Mouse (Mus musculus) forebrain, embryonic 10.5 days (tissue): ENCODE data around the gene Sox5. TPM values are rescaled to one million over a fixed set of nuclear protein-coding genes. Genes with fewer than 3 reads are reported as not detected.

Source experiments
- DNase-seq: peaks from one replicate; pipeline ENCODE4 v3.0.0-alpha.2; 2017; ENCODE audit warnings: low spot score; ENCODE audit errors: extremely low spot score
- H3K27ac ChIP-seq: fragments of 300-500 bp; sonication (generic); 2 replicates; pipeline ENCODE4 v1.5.1; 2016; ENCODE audit warnings: mild to moderate bottlenecking
- H3K27me3 ChIP-seq: fragments of 300-500 bp; sonication (generic); 2 replicates; pipeline ENCODE4 v1.6.1; 2016; ENCODE audit warnings: mild to moderate bottlenecking; ENCODE audit not compliant: poor library complexity, severe bottlenecking
- H3K36me3 ChIP-seq: fragments of 300-500 bp; sonication (generic); replicated peaks from 2 replicates; pipeline ENCODE4 v1.6.1; 2016; ENCODE audit warnings: mild to moderate bottlenecking, moderate library complexity
- H3K4me1 ChIP-seq: fragments of 300-500 bp; sonication (generic); 2 replicates; pipeline ENCODE4 v1.6.1; 2016
- H3K4me3 ChIP-seq: fragments of 300-500 bp; sonication (generic); 2 replicates; pipeline ENCODE4 v1.5.1; 2016; ENCODE audit warnings: mild to moderate bottlenecking, moderate library complexity
- H3K9me3 ChIP-seq: fragments of 300-500 bp; sonication (generic); 2 replicates; pipeline ENCODE4 v1.6.1; 2016; ENCODE audit warnings: mild to moderate bottlenecking, moderate library complexity
- WGBS: fragments of 180-500 bp; shearing (Covaris S2); methylation state at CpG from one replicate; pipeline ENCODE4 v1.1.7; 2016; 5-methylcytosine and 5-hydroxymethylcytosine counted together
- polyA plus RNA-seq: library from polyadenylated mRNA; unstranded; fragments of >200 nt; fragmentation: Nextera tagmentation; extraction: Ambion mirVana; gene quantifications from 2 replicates; pipeline ENCODE4 v1.2.1, GENCODE M21; 2016

Sox5 gene
- polyA plus RNA-seq, 1 experiment from 2014 or later = 66.2 TPM

DNA sequence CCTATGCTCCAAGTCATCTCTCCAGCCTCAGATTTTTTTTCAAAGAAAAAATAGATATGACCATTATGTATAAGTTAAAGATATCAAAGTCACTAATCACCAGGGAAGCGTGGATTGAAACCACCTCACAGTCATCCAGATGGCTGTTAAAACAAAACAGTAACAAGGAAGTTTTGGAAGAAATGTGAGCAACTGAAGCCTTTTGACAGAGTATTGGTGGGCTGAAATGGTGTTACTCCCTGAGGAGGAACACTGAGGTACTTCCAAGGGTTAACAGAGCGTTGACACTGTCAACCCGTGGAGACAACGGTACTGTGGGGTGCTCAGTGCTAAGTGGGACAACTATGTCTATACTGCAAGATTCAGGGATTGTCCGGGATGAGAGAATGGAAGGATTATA is 44.0 kb downstream of the Sox5 start:
- WGBS = 91% methylated on average over 5 of the region's 5 CpGs
- peaks cover 5% of the 10 kb centered on the region; the same call in 1 of the 2 replicates for H3K4me1 ChIP-seq
- H3K36me3 ChIP-seq = no peaks in the 10 kb centered on the region
- no peak overlapping the region for H3K27ac ChIP-seq
- no peak overlapping the region for H3K4me3 ChIP-seq
- H3K9me3 ChIP-seq = no peaks in the 10 kb centered on the region; the same call in 1 of the 2 replicates
- no peak for DNase-seq
- no peaks in the 10 kb centered on the region for H3K27me3 ChIP-seq

DNA sequence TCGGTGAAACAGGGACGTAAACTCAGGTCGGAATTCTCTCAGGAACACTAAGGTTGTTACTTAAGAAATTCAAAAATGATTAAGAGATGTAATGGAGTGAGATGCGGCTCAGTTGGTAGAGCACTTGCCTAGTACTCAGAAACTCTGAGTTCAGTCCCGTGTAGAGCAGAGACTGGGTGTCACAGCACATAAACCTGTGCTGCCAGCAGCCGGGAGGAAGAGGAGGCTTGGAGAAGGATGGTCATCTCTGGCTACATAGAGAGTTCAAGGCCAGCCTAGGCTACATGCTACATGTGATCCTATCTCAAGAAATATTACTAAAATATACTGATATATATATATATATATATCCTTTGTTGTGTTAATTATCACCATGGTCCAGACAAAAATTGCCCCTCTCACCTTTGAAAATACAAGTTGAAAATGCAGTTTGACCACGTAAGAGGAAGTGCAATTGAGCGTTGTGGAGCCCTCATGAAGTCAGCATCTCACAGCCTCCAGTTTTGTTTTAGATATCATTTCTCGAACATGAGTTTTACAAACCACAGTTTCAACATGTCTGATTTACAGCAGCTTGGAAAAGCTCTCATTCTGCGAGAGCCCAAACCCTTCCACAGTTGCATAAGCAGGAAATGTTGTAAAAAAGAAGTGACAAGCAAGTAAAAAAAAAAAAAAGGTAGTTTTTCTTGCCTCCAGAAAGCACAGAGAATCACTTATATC is 50.4 kb downstream of the Sox5 start:
- no peak for DNase-seq
- WGBS = 95% methylated on average over 10 of the region's 10 CpGs
- Histone ChIP-seq H3K36me3 (no peaks in the 10 kb centered on the region), H3K4me3 (no peak overlapping the region), H3K4me1 (peaks cover 5% of the 10 kb centered on the region; the same call in 1 of the 2 replicates), H3K9me3 (no peaks in the 10 kb centered on the region), H3K27me3 (no peaks in the 10 kb centered on the region), H3K27ac (no peak overlapping the region)

- no peaks in the 10 kb centered on the region for H3K36me3 ChIP-seq
- 68% methylated on average over 12 of the region's 12 CpGs for WGBS
- peaks cover 15% of the 10 kb centered on the region for H3K4me1 ChIP-seq
- H3K27ac ChIP-seq = no peak overlapping the region
- no peaks in the 10 kb centered on the region for H3K9me3 ChIP-seq
- H3K27me3 ChIP-seq = no peaks in the 10 kb centered on the region
- H3K4me3 ChIP-seq = no peak overlapping the region
- no peak for DNase-seq
Measured at GRCm38 (mm10) chr6:144723530-144724144, 58.1 kb downstream of the Sox5 start.

GRCm38 (mm10) chr6:144723024-144723423 is 58.8 kb downstream of the Sox5 start:
- DNase-seq = no peak
- Histone ChIP-seq H3K4me3 (no peak overlapping the region), H3K27me3 (no peaks in the 10 kb centered on the region), H3K4me1 (peaks cover 15% of the 10 kb centered on the region), H3K9me3 (no peaks in the 10 kb centered on the region), H3K36me3 (no peaks in the 10 kb centered on the region), H3K27ac (no peak overlapping the region)
- 92% methylated on average over 5 of the region's 5 CpGs for WGBS

GRCm38 (mm10) chr6:144720846-144721245 is 60.9 kb downstream of the Sox5 start:
- 94% methylated on average over 13 of the region's 13 CpGs for WGBS
- Histone ChIP-seq H3K27me3 (no peaks in the 10 kb centered on the region), H3K4me3 (no peak overlapping the region), H3K4me1 (peaks cover 13% of the 10 kb centered on the region), H3K9me3 (no peaks in the 10 kb centered on the region), H3K27ac (no peak overlapping the region), H3K36me3 (no peaks in the 10 kb centered on the region)
- DNase-seq = no peak

DNA sequence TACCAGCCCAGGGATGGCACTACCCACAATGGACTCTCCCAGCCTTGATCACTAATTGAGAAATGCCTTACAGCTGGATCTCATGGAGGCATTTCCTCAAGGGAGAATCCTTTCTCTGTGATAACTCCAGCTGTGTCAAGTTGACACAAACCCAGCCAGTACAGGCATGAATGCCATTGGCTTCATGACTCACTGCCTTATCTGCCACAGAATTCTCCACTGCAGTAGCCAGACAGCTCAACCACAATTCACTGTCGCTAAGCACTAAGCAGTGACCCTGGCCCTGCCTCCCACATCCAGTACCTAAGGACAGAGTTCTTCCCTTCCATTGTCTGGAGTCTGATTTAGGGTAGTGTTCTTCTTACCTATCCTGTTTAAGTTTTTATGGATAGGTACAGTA is 65.4 kb downstream of the Sox5 start:
- DNase-seq = no peak
- H3K4me3 ChIP-seq = no peak overlapping the region
- no peaks in the 10 kb centered on the region for H3K36me3 ChIP-seq
- 84% methylated on average over 1 of the region's 1 CpGs for WGBS
- H3K9me3 ChIP-seq = no peaks in the 10 kb centered on the region
- peaks cover 11% of the 10 kb centered on the region for H3K4me1 ChIP-seq
- H3K27ac ChIP-seq = no peak overlapping the region
- no peaks in the 10 kb centered on the region for H3K27me3 ChIP-seq

- Histone ChIP-seq H3K27me3 (no peaks in the 10 kb centered on the region), H3K4me1 (peaks cover 30% of the 10 kb centered on the region), H3K36me3 (no peaks in the 10 kb centered on the region), H3K27ac (no peak overlapping the region), H3K4me3 (no peak overlapping the region), H3K9me3 (no peaks in the 10 kb centered on the region)
- 69% methylated on average over 9 of the region's 9 CpGs for WGBS
- DNase-seq = no peak
Measured at GRCm38 (mm10) chr6:144711841-144712240, 69.9 kb downstream of the Sox5 start.

GRCm38 (mm10) chr6:144710816-144711215 is 71.0 kb downstream of the Sox5 start:
- Histone ChIP-seq H3K4me1 (peaks cover 30% of the 10 kb centered on the region), H3K9me3 (no peaks in the 10 kb centered on the region), H3K27ac (no peak overlapping the region), H3K36me3 (no peaks in the 10 kb centered on the region), H3K27me3 (no peaks in the 10 kb centered on the region), H3K4me3 (no peak overlapping the region)
- 73% methylated on average over 5 of the region's 5 CpGs for WGBS
- DNase-seq = no peak

DNA sequence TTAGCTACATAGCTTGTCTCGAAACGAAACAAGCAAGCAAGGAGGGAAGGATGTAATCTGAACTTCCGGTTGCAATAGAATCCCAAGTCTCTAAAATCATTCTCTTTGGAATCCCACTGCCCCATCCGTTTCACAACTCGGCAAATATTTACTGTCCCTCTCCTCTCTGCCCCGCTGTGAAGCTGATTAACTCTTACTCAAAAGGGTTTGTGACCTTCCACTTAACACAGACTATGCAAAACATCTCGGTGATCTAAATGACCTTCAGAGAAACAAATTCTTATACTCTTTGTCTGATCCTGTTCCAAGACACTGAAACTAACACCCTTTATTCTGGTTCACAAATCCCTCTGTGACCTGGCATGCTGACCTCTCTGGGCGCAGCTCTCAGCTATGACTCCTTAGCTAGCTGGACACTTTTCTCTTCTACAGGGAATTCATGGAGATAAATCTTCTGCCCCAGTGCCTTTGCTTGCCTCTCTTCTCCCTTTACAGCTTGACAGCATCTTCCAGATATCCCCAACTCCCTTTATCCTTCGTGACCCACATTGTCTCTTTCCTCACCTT is 72.1 kb downstream of the Sox5 start:
- no peaks in the 10 kb centered on the region for H3K27me3 ChIP-seq
- WGBS = 63% methylated on average over 9 of the region's 9 CpGs
- no peaks in the 10 kb centered on the region for H3K36me3 ChIP-seq
- no peak overlapping the region for H3K4me3 ChIP-seq
- peaks cover 30% of the 10 kb centered on the region for H3K4me1 ChIP-seq
- H3K27ac ChIP-seq = no peak overlapping the region
- no peaks in the 10 kb centered on the region for H3K9me3 ChIP-seq
- no peak for DNase-seq

GRCm38 (mm10) chr6:144708410-144708809 is 73.4 kb downstream of the Sox5 start:
- DNase-seq = no peak
- H3K9me3 ChIP-seq = peaks cover 8% of the 10 kb centered on the region; the same call in 1 of the 2 replicates
- 81% methylated on average over 4 of the region's 4 CpGs for WGBS
- H3K36me3 ChIP-seq = 0 out of 2 replicates have a peak, but pooled peaks cover 2% of the 10 kb centered on the region
- no peak overlapping the region for H3K27ac ChIP-seq
- H3K27me3 ChIP-seq = no peaks in the 10 kb centered on the region
- H3K4me3 ChIP-seq = no peak overlapping the region
- H3K4me1 ChIP-seq = peaks cover 30% of the 10 kb centered on the region

DNA sequence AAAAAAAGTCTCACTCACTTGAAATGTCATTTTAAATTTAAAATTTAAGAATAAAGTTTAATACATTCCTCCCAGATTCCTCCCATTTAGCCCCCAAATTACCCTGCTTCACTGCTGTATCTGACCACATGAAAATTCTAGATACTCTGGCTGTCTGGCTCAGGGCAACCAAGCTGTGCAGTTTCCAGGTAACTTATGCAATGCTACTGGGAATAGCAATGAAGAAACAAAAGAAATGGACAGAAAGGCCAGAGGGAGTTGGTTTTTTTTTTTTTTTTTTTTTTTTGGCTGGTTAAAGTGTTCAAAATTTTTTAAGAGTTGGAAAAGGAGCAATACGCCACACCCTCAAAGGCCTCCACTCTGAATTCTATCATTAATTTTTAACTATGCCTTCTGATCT is 73.8 kb downstream of the Sox5 start:
- DNase-seq = no peak
- H3K9me3 ChIP-seq = peaks cover 8% of the 10 kb centered on the region; the same call in 1 of the 2 replicates
- 0 out of 2 replicates have a peak, but pooled peaks cover 2% of the 10 kb centered on the region for H3K36me3 ChIP-seq
- no peak overlapping the region for H3K4me3 ChIP-seq
- 100% methylated on average over 1 of the region's 1 CpGs for WGBS
- H3K4me1 ChIP-seq = peaks cover 30% of the 10 kb centered on the region
- H3K27me3 ChIP-seq = no peaks in the 10 kb centered on the region
- H3K27ac ChIP-seq = no peak overlapping the region

DNA sequence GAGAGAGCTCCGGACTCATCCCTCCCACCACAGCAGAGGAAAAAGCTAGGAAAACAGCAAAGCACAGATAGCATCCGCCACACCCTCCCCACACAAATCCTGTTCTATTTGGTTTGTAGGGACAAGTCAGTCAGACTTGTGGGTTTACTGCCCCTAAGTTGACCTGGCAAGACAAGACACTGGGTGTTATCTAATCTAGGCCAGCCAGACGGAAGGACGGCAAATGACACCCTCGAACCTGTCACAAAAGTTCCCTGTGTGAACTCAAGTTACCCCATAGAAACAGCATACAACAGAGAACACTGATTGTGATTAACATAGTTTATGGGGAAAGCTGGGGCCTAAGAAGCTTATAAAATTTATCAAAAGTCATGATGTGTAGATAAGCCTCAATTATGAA is 76.8 kb downstream of the Sox5 start:
- H3K27ac ChIP-seq = no peak overlapping the region
- WGBS = 89% methylated on average over 5 of the region's 5 CpGs
- peaks cover 8% of the 10 kb centered on the region; the same call in 1 of the 2 replicates for H3K9me3 ChIP-seq
- H3K4me1 ChIP-seq = peaks cover 8% of the 10 kb centered on the region
- H3K36me3 ChIP-seq = 0 out of 2 replicates have a peak, but pooled peaks cover 2% of the 10 kb centered on the region
- H3K27me3 ChIP-seq = no peaks in the 10 kb centered on the region
- DNase-seq = no peak
- no peak overlapping the region for H3K4me3 ChIP-seq

GRCm38 (mm10) chr6:144695660-144696059 is 86.1 kb downstream of the Sox5 start:
- 94% methylated on average over 4 of the region's 4 CpGs for whole genome bisulfite sequencing
- Histone ChIP-seq H3K27me3 (no peaks in the 10 kb centered on the region), H3K27ac (no peak overlapping the region), H3K4me3 (no peak overlapping the region), H3K36me3 (no peaks in the 10 kb centered on the region), H3K4me1 (no peaks in the 10 kb centered on the region), H3K9me3 (no peaks in the 10 kb centered on the region)
- no peak for DNase-seq
